Mouse (Mus musculus) midbrain, embryonic 11.5 days (tissue): ENCODE data around the gene Mydgf. TPM values are rescaled to one million over a fixed set of nuclear protein-coding genes. Genes with fewer than 3 reads are reported as not detected.

Experiments
- ATAC-seq: fragments of 200-750 bp; cut with Nextera tagmentation; 2 replicates; pipeline ENCODE4 v1.8.0; 2017; ENCODE audit warnings: moderate TSS enrichment, moderate library complexity; ENCODE audit not compliant: low FRiP score
- DNase-seq: peaks from one replicate; pipeline ENCODE4 v3.0.0; 2015; ENCODE audit warnings: low spot score; ENCODE audit errors: missing footprints
- H3K27ac ChIP-seq: fragments of 300-500 bp; sonication (generic); 2 replicates; pipeline ENCODE4 v1.5.1; 2014; ENCODE audit warnings: low read depth, low read length
- H3K27me3 ChIP-seq: fragments of 300-500 bp; sonication (generic); 2 replicates; pipeline ENCODE4 v1.6.1; 2014; ENCODE audit warnings: mild to moderate bottlenecking, low read length, moderate library complexity, mixed read lengths; ENCODE audit not compliant: control insufficient read depth, insufficient read depth
- H3K36me3 ChIP-seq: fragments of 300-500 bp; sonication (generic); 2 replicates; pipeline ENCODE4 v1.6.1; 2014; ENCODE audit warnings: mild to moderate bottlenecking, low read length, moderate library complexity, mixed read lengths; ENCODE audit not compliant: control insufficient read depth, insufficient read depth
- H3K4me1 ChIP-seq: fragments of 300-500 bp; sonication (generic); 2 replicates; pipeline ENCODE4 v1.6.1; 2014; ENCODE audit warnings: low read length; ENCODE audit not compliant: control insufficient read depth, insufficient read depth
- H3K4me2 ChIP-seq: fragments of 300-500 bp; sonication (generic); 2 replicates; pipeline ENCODE4 v1.6.1; 2014; ENCODE audit warnings: mild to moderate bottlenecking, moderate library complexity
- H3K4me3 ChIP-seq: fragments of 300-500 bp; sonication (generic); 2 replicates; pipeline ENCODE4 v1.5.1; 2014; ENCODE audit warnings: low read depth, low read length
- H3K9ac ChIP-seq: fragments of 300-500 bp; sonication (generic); 2 replicates; pipeline ENCODE4 v1.6.1; 2014; ENCODE audit warnings: low read length
- H3K9me3 ChIP-seq: fragments of 300-500 bp; sonication (generic); 2 replicates; pipeline ENCODE4 v1.6.1; 2016; ENCODE audit warnings: low read length; ENCODE audit not compliant: control insufficient read depth
- WGBS: fragments of 180-500 bp; shearing (Covaris S2); extraction: QIAGEN DNeasy Blood & Tissue Kit; methylation state at CpG from one replicate; pipeline ENCODE4 v1.1.7; 2014; 5-methylcytosine and 5-hydroxymethylcytosine counted together
- polyA plus RNA-seq: library from polyadenylated mRNA; unstranded; fragments of >200 nt; fragmentation: Nextera tagmentation; extraction: Ambion mirVana; gene quantifications from 2 replicates; pipeline ENCODE4 v1.2.1, GENCODE M21; 2014

Gene Mydgf
- polyA plus RNA-seq, 1 experiment from 2014 or later = 57.7 TPM

GRCm38 (mm10) chr17:56159729-56160128, 24.0 kb downstream of the Mydgf start:
- 3% methylated on average over 9 of the region's 9 CpGs for WGBS
- no peak overlapping the region for H3K27ac ChIP-seq
- no peaks in the 10 kb centered on the region for H3K36me3 ChIP-seq
- H3K4me3 ChIP-seq = no peak overlapping the region
- no peaks in the 10 kb centered on the region for H3K9me3 ChIP-seq
- no peak overlapping the region for H3K9ac ChIP-seq
- peaks cover 11% of the 10 kb centered on the region; the same call in 1 of the 2 replicates for H3K27me3 ChIP-seq
- ATAC-seq = peak; percentile 30; the same call in 1 of the 2 replicates
- DNase-seq = peak; percentile 98
- peaks cover 11% of the 10 kb centered on the region for H3K4me1 ChIP-seq
- H3K4me2 ChIP-seq = no peak overlapping the region

- Histone ChIP-seq H3K4me1 (peaks cover 4% of the 10 kb centered on the region), H3K9me3 (no peaks in the 10 kb centered on the region), H3K36me3 (no peaks in the 10 kb centered on the region), H3K27me3 (peaks cover 15% of the 10 kb centered on the region), H3K9ac (no peak overlapping the region), H3K4me3 (no peak overlapping the region), H3K27ac (no peak overlapping the region), H3K4me2 (no peak overlapping the region)
- ATAC-seq (peak; percentile 79), DNase-seq (peak; percentile 87)
- 61% methylated on average over 9 of the region's 9 CpGs for WGBS
Observed at GRCm38 (mm10) chr17:56153643-56154042, 30.1 kb downstream of the Mydgf start.

- H3K4me2 ChIP-seq = no peak overlapping the region
- H3K27me3 ChIP-seq = peaks cover 20% of the 10 kb centered on the region
- H3K36me3 ChIP-seq = no peaks in the 10 kb centered on the region
- H3K9ac ChIP-seq = no peak overlapping the region
- no peaks in the 10 kb centered on the region for H3K9me3 ChIP-seq
- DNase-seq (no peak), ATAC-seq (no peak)
- H3K4me3 ChIP-seq = no peak overlapping the region
- H3K4me1 ChIP-seq = peaks cover 7% of the 10 kb centered on the region
- H3K27ac ChIP-seq = no peak overlapping the region
- WGBS = 43% methylated on average over 2 of the region's 2 CpGs
Observed at GRCm38 (mm10) chr17:56149897-56150296, 33.8 kb downstream of the Mydgf start.

- Histone ChIP-seq H3K9ac (peak overlapping the region; percentile 52), H3K27ac (no peak overlapping the region), H3K36me3 (no peaks in the 10 kb centered on the region), H3K4me2 (peak overlapping the region; percentile 43), H3K27me3 (peaks cover 20% of the 10 kb centered on the region), H3K9me3 (no peaks in the 10 kb centered on the region), H3K4me1 (peaks cover 7% of the 10 kb centered on the region), H3K4me3 (peak overlapping the region; percentile 15)
- DNase-seq (peak; percentile 88), ATAC-seq (peak; percentile 35; the same call in 1 of the 2 replicates)
- WGBS = 2% methylated on average over 30 of the region's 30 CpGs
Observed at GRCm38 (mm10) chr17:56148790-56149618, 34.7 kb downstream of the Mydgf start.

GRCm38 (mm10) chr17:56148280-56148679, 35.4 kb downstream of the Mydgf start:
- peak; percentile 20; the same call in 1 of the 2 replicates for ATAC-seq
- no peak overlapping the region for H3K4me3 ChIP-seq
- peak overlapping the region; percentile 43; the same call in 1 of the 2 replicates for H3K4me2 ChIP-seq
- H3K9me3 ChIP-seq = no peaks in the 10 kb centered on the region
- H3K27me3 ChIP-seq = peaks cover 22% of the 10 kb centered on the region
- H3K36me3 ChIP-seq = no peaks in the 10 kb centered on the region
- H3K9ac ChIP-seq = no peak overlapping the region
- H3K4me1 ChIP-seq = peaks cover 7% of the 10 kb centered on the region
- WGBS = 17% methylated on average over 9 of the region's 9 CpGs
- no peak overlapping the region for H3K27ac ChIP-seq
- no peak for DNase-seq

- no peak overlapping the region for H3K9ac ChIP-seq
- 63% methylated on average over 12 of the region's 12 CpGs for WGBS
Observed at GRCm38 (mm10) chr17:56147420-56147819, 36.3 kb downstream of the Mydgf start.

GRCm38 (mm10) chr17:56146131-56146530, 37.6 kb downstream of the Mydgf start:
- Histone ChIP-seq H3K4me3 (no peak overlapping the region), H3K9me3 (no peaks in the 10 kb centered on the region), H3K27ac (no peak overlapping the region), H3K9ac (no peak overlapping the region), H3K4me1 (peaks cover 18% of the 10 kb centered on the region), H3K36me3 (no peaks in the 10 kb centered on the region), H3K27me3 (peaks cover 29% of the 10 kb centered on the region), H3K4me2 (no peak overlapping the region)
- no peak for DNase-seq
- ATAC-seq = no peak
- WGBS = 22% methylated on average over 9 of the region's 9 CpGs

More at GRCm38 (mm10) chr17:56147420-56147819, 36.3 kb downstream of the Mydgf start:
- Histone ChIP-seq H3K4me3 (no peak overlapping the region), H3K4me2 (no peak overlapping the region), H3K36me3 (no peaks in the 10 kb centered on the region), H3K9me3 (no peaks in the 10 kb centered on the region), H3K4me1 (peaks cover 9% of the 10 kb centered on the region), H3K27me3 (peaks cover 22% of the 10 kb centered on the region), H3K27ac (no peak overlapping the region)
- DNase-seq (no peak), ATAC-seq (no peak)

- H3K27me3 ChIP-seq = peaks cover 38% of the 10 kb centered on the region
- no peak overlapping the region for H3K9ac ChIP-seq
- no peak overlapping the region for H3K4me3 ChIP-seq
- ATAC-seq (no peak), DNase-seq (no peak)
- no peak overlapping the region for H3K4me2 ChIP-seq
- H3K36me3 ChIP-seq = no peaks in the 10 kb centered on the region
- 77% methylated on average over 9 of the region's 9 CpGs for WGBS
- no peaks in the 10 kb centered on the region for H3K9me3 ChIP-seq
- H3K27ac ChIP-seq = no peak overlapping the region
- peaks cover 19% of the 10 kb centered on the region for H3K4me1 ChIP-seq
Observed at GRCm38 (mm10) chr17:56144546-56144945, 39.2 kb downstream of the Mydgf start.
